Mouse (Mus musculus): ENCODE results near the gene Usp12. TPM values are rescaled to one million over a fixed set of nuclear protein-coding genes. Genes with fewer than 3 reads are reported as not detected.
A peak's percentile ranks its signal among the peaks of the same experiment; 100 is the strongest.
"Not testable (repeated sequence)": the region's sequence is repeated elsewhere in the genome, so short reads cannot be mapped to it uniquely, and the experiment has no call there.

Usp12 gene
- polyA plus RNA-seq, 1 experiment: 27.6 TPM

GRCm38 (mm10) chr5:146736970-146737495, 57.8 kb downstream of the Usp12 start:
- no peak for TF ChIP-seq CTCF (IDR thresholded peaks at IDR 0.05; ENCODE audit: borderline replicate concordance, extremely low read depth, insufficient read depth, insufficient read length)
- no peak for TF ChIP-seq POLR2A (IDR thresholded peaks at IDR 0.05; ENCODE audit: borderline replicate concordance, extremely low read depth, insufficient read depth, insufficient read length, poor library complexity, severe bottlenecking)
- DNase-seq (ENCODE audit: low read depth): peak; percentile 37

DNA sequence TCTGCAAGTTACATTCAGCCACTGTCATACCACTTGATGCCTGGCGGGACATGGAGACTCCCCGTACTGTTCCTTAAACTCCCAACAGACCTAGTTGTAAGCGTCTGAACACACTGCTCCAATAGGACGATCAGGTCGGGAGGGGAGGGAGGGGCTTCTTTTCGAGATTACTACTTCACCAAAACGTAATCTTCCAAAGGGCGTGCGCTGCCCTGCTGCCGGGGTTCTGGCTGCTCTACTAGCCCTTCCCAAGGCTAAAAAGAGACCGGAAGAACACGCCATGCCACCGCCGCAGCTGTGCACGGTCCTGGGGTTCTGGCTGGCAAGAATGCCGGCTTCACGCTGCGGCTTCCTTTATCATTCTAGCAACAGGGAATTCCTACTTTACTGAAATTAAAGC, 58.5 kb downstream of the Usp12 start:
- no peak for DNase-seq (ENCODE audit: low read depth)
- TF ChIP-seq POLR2A (IDR thresholded peaks at IDR 0.05; ENCODE audit: borderline replicate concordance, extremely low read depth, insufficient read depth, insufficient read length, poor library complexity, severe bottlenecking) (no peak), CTCF (IDR thresholded peaks at IDR 0.05; ENCODE audit: borderline replicate concordance, extremely low read depth, insufficient read depth, insufficient read length) (no peak)

DNA sequence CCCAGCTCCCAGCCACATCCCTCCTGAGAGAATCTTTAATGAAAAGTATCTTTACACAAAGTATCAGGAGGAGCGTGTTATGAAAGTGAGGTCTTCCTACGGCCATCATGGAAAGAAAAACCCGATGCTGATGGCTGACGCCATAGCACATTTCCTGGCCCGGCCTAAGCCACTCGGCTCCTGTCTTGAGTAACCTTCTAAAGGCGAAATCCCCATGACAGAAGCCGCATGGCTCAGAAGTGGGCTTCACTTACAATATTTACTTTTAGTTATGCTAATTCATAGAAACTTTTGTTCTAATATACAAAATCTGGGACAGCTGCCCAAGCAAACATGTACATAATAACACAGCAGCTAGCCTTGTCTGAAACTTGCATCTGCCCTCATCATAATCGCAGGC, 59.8 kb downstream of the Usp12 start:
- not testable (repeated sequence) for DNase-seq (ENCODE audit: low read depth)

GRCm38 (mm10) chr5:146733888-146734640, 60.7 kb downstream of the Usp12 start:
- no peak for DNase-seq (ENCODE audit: low read depth)
- TF ChIP-seq POLR2A (IDR thresholded peaks at IDR 0.05; ENCODE audit: borderline replicate concordance, extremely low read depth, insufficient read depth, insufficient read length, poor library complexity, severe bottlenecking) (no peak), CTCF (IDR thresholded peaks at IDR 0.05; ENCODE audit: borderline replicate concordance, extremely low read depth, insufficient read depth, insufficient read length) (no peak)

- DNase-seq (ENCODE audit: low read depth): no peak
- no peak for TF ChIP-seq POLR2A (IDR thresholded peaks at IDR 0.05; ENCODE audit: borderline replicate concordance, extremely low read depth, insufficient read depth, insufficient read length, poor library complexity, severe bottlenecking)
- no peak for TF ChIP-seq CTCF (IDR thresholded peaks at IDR 0.05; ENCODE audit: borderline replicate concordance, extremely low read depth, insufficient read depth, insufficient read length)
Observed at GRCm38 (mm10) chr5:146733372-146733771, 61.4 kb downstream of the Usp12 start.

GRCm38 (mm10) chr5:146727006-146727405, 67.8 kb downstream of the Usp12 start:
- no peak for DNase-seq (ENCODE audit: low read depth)
- TF ChIP-seq CTCF (IDR thresholded peaks at IDR 0.05; ENCODE audit: borderline replicate concordance, extremely low read depth, insufficient read depth, insufficient read length) (no peak), POLR2A (IDR thresholded peaks at IDR 0.05; ENCODE audit: borderline replicate concordance, extremely low read depth, insufficient read depth, insufficient read length, poor library complexity, severe bottlenecking) (no peak)

- TF ChIP-seq CTCF (IDR thresholded peaks at IDR 0.05; ENCODE audit: borderline replicate concordance, extremely low read depth, insufficient read depth, insufficient read length) (no peak), POLR2A (IDR thresholded peaks at IDR 0.05; ENCODE audit: borderline replicate concordance, extremely low read depth, insufficient read depth, insufficient read length, poor library complexity, severe bottlenecking) (no peak)
- DNase-seq (ENCODE audit: low read depth): peak; percentile 53
Observed at GRCm38 (mm10) chr5:146724956-146725355, 69.8 kb downstream of the Usp12 start.

- DNase-seq (ENCODE audit: low read depth): no peak
- no peak for TF ChIP-seq POLR2A (IDR thresholded peaks at IDR 0.05; ENCODE audit: borderline replicate concordance, extremely low read depth, insufficient read depth, insufficient read length, poor library complexity, severe bottlenecking)
- TF ChIP-seq CTCF (IDR thresholded peaks at IDR 0.05; ENCODE audit: borderline replicate concordance, extremely low read depth, insufficient read depth, insufficient read length): 0 out of 2 replicates have a peak, but pooled peaks have one; percentile 2
Observed at GRCm38 (mm10) chr5:146723452-146723851, 71.4 kb downstream of the Usp12 start.

- TF ChIP-seq CTCF (IDR thresholded peaks at IDR 0.05; ENCODE audit: borderline replicate concordance, extremely low read depth, insufficient read depth, insufficient read length) (no peak), POLR2A (IDR thresholded peaks at IDR 0.05; ENCODE audit: borderline replicate concordance, extremely low read depth, insufficient read depth, insufficient read length, poor library complexity, severe bottlenecking) (no peak)
- DNase-seq (ENCODE audit: low read depth): peak; percentile 76
Observed at GRCm38 (mm10) chr5:146722226-146722625, 72.6 kb downstream of the Usp12 start.

DNA sequence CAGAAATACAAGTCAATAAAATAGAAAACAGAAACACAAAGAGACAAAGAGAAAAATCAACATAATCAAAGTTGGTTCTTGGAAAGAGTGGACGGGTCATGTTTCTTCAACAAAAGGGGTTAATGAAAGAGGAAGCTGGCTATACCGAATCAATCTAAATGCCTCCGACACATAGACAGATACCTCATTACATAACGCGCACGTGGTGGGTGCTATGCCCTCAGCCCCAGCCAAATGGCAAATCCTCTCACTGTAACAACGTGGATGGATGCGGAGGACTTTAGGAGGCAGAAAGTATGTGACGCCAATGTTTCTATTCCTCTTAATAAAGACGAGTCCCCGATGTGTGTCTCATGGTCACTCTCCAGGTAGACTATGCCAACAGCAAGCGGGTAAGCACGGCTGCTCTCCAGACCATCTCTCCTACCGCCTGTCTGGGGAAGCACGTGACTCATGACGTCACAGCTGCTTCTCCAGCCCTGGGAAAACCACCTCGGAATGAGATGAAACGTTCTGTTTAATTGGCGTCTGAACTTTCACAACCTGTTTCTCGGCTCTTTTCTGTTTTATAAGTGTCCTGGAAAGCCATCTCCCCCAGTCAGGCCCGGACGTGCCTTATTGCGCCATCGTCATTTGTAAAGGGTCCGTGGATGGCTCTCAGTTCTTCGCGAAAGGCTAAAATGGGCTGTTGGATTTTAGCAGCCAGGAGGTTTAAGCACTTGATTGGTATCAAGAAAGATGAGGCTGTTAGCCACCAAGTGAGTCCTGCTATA, 75.0 kb downstream of the Usp12 start:
- TF ChIP-seq POLR2A (IDR thresholded peaks at IDR 0.05; ENCODE audit: borderline replicate concordance, extremely low read depth, insufficient read depth, insufficient read length, poor library complexity, severe bottlenecking) (no peak), CTCF (IDR thresholded peaks at IDR 0.05; ENCODE audit: borderline replicate concordance, extremely low read depth, insufficient read depth, insufficient read length) (no peak)
- DNase-seq (ENCODE audit: low read depth): no peak

DNA sequence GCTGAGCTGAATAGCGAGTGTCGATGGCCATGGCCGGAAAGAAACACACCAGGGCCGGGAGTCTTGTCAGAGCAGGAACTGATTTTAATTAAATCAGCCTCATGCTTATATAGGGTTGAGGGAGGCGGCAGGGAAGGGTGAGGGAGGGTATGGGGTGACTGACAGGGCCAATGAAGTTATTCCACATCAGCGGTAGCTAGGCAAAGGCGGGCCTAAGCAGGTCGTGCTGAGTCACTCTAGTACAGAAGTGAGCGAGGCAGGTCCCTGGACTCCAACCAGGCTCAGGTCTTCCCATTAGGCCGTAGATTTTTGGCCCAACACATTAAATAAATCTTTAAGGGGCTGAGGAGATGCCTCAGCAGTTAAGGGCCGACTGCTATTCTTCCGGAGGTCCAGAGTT, 81.0 kb downstream of the Usp12 start:
- no peak for DNase-seq (ENCODE audit: low read depth)
- TF ChIP-seq CTCF (IDR thresholded peaks at IDR 0.05; ENCODE audit: borderline replicate concordance, extremely low read depth, insufficient read depth, insufficient read length) (no peak), POLR2A (IDR thresholded peaks at IDR 0.05; ENCODE audit: borderline replicate concordance, extremely low read depth, insufficient read depth, insufficient read length, poor library complexity, severe bottlenecking) (no peak)

All from brain, embryonic 14.5 days (tissue).